Mouse (Mus musculus) regulatory T cell (primary cell): ENCODE data around the gene Rpl37.

ENCODE experiments used
- in situ Hi-C: fragments of 300-600 bp; cut with MboI, MseI; formaldehyde crosslinking; loops from one replicate; pipeline ENCODE4 v1.15.1; 2025; ENCODE audit warnings: high pct_unique_total_duplicates

Rpl37 gene

DNA sequence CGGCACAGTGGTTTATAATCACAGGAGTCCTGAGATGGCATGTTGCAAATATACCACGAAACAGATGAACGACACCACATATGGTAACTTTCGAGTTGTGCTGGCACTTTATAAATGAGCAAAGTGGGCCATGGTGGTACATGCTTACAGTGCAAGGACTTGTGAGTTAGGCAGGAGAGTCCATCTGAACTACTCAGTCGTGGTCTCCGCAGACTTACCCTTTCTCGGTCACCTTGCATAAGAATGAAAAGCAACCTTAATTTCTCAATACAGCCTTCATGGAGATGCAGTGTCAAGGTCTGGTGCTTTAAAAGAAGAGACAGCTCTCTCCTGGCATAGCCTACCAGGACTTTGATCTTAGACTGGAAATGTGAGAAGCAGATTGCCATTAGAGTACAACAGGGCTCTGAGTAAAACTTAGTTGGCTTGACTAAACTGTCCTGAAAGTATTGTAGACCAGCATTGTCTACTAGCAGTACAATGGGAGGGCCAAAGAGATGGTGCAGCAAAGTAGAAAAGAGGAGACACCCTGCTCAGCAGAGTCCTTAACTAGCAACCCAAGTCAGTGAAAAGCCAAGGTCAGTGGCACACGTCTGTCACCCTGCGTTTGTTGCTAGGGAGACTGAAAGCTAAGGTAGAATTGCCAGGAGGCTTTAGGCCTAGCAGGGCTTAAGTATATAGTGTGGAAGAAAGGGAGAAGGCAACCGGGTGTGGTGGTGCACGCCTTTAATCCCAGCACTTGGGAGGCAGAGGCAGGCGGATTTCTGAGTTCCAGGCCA lies 5.3 kb downstream of the Rpl37 start:
- in situ Hi-C loops: no loop called here

DNA sequence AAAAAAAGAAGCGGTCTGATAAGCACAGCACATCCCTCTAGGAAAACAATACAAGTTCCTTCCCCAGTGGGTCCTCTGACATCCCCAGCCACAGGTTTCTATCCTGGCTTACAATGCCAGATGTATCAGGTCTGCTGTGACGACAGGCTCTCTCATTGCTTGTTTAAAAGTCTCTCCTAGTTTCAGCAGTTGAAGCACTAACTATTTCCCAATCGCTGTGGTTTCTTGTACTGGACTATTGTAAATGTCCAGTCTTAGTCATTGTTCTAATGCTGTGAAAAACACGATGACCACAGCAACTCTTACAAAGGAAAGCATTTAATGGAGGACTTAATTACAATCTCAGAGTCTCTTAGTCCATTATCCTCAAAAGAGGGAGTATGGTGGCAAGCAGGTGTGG lies 10.0 kb downstream of the Rpl37 start:
- in situ Hi-C loops: no loop called here

DNA sequence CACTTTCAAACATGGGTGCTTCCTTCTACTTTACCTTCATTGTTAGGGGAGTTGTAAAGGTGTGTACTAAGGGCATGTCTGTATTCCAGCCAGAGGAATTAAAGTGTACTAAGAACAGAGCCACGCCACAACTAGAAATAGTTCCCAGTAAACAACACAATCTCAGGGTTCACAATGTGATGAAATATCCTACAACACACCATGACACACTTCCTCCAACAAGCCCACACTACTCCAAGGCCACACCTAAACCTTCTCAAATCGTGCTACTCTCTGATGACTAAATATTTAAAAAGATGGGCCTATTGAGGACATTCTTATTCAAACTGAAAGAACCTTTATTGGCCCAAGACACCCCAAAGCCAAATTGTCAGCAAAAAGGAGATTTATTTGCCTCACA lies 11.0 kb downstream of the Rpl37 start:
- in situ Hi-C loops: no loop called here

DNA sequence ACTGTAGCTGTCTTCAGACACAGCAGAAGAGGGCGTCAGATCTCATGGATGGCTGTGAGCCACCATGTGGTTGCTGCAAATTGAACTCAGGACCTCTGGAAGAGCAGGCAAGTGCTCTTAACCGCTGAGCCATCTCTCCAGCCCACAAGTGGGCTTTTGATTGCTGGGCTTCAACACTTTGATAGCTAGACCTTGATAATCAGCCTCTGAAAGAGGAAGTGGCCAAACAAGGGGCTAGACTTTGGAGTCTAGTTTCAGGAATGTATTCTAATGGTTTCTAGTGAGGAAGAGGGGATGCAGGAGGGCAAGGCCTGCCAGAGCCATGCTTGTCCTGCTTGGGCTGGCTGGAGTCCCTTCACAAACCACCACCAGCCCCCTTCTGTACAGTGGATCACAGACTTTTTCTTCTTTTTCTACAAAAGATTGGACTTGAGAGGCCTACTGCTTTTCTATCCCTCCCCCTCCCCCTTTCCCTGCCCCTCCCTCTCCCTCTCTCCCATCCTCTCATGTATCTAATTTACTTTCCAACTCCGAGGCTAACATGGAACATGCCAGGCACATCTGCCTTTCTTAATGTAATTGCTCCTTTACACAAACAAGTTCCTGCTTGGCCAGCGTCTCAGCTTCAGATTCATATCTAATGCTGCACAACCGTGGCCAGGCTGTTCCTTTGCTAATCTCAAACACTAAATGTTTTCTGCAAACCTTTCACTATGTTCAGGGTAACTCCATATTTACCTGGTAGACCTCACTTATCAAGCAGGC lies 11.9 kb downstream of the Rpl37 start:
- in situ Hi-C loops: no loop called here

DNA sequence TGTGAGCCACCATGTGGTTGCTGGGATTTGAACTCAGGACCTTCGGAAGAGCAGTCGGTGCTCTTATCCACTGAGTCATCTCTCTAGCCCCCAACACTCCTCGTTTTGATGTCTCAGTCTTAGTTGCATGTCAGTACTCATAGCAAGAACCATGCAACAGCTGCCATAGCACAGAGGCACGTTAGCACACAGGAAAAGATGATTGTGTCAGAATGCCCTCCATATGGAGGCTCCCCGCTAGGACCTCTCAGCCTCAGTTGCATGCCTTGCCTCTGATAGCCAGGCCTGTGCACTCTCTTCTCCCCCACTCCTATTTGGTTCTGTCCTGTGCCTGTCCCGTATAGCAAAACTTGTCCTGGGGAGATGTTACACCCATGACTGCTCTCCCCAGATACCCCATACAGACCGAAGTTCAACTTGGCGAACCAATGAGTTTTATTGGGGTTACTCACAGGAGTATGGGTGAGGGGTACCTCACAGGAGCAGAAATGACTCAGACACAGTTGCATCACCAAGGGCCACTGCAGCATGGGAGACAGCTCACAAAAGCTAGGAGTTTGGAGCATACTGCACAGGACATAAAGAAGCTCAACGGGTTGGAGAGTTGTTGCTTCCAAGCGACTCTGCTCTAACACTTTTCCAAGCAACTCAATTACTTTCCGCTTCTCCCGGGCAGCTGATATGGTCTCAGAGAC lies 12.8 kb downstream of the Rpl37 start:
- in situ Hi-C loops: no loop called here

DNA sequence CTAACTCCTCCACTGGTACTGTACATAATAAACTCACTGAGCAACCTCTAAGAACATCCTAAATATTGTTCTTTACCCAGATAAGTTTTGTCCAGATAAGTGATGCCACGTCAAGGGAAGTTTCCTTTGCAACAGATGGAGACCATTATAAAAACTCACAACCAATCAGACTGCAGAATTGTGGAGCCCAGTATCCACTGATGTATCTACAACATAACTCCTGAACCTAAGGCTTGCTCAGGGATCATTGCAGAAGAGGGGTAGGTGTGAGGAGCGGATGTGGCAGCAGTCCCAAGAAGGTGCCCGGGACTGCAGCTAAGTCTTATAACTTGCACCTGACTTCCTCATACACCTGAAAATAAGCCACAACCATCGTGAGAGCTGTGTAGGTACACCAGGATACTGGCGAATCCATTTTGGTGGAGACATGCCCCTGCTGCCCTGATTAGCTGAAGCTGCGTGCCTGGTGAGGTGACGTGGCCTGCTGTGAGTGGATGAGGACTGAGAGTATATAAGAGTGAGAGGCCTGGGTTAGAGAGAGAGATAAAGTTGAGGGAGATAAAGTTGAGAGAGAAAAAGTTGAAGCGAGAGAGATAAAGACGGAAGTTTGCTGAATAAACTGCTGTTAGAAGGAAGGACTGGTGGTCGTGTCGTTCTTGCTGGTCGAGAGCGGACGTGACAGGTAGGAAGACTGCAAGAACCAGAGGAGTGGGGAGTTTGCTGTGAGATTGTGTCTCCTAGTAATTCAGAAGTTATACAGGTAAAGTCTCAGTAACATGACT lies 14.6 kb downstream of the Rpl37 start:
- in situ Hi-C loops: loop anchor here (10.0 kb wide), 1 partner anchor 1474 kb away; no protein-coding TSS in a partner anchor

DNA sequence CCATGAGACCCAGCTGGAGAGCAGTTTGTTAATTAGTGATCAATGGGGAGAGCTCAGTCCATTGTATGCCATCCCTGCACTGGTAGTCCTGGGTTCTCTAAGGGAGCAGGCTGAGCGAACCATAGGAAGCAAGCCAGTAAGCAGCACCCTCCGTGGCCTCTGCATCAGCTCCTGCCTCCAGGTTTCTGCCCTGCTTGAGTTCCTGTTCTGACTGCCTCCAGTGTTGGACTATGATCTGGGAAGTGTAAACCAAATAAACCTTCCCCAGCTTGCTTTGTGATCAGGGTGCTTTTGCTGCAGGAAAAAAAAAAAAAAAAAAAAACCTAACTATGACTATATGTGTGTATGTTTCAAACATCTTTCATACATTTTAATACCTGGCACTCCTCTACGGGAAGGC lies 16.9 kb downstream of the Rpl37 start:
- in situ Hi-C loops: loop anchor here (10.0 kb wide), 1 partner anchor 1472 kb away; no protein-coding TSS in a partner anchor

DNA sequence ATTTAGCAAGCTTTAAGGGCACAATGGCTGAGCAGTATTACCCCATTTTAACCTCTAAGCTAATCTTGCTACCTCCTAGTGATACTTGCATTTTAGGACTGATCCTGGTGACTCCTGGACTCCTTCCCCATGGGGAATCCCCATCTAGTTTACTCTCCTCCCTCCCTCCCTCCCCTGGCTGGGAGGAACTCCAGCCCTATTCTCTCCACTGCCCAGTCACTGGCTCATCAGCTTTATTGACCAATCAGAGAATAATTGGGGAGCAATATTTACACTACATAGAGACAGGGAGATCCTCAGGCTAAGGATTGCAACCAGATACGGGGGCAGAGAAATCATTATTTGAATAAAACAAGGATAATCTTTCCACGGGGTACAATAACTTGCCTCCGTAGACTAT lies 17.7 kb downstream of the Rpl37 start:
- in situ Hi-C loops: loop anchor here (10.0 kb wide), 1 partner anchor 1471 kb away; no protein-coding TSS in a partner anchor

DNA sequence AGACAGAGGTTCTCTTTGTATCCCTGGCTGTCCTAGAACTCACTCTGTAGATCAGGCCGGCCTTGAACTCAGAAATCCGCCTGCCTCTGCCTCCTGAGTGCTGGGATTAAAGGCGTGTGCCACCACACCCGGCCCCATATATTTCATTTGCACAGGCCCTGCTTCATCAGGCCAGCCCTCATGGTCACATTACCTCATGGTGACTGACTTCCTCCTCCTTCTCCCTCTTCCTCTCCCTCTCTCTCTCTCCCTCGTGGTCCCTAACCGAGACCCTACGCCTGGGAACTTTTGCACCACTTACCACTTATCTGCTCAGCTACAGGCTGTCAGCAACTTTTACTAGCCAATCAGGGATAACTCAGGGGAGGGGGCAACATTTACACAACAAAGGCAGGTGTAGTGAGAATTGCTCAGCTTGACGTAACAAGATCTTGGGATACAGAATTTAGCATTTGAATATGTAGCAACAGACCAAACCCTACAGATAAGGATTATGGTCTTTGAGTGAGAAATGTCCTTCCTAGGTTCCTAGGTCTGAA lies 18.6 kb downstream of the Rpl37 start:
- in situ Hi-C loops: loop anchor here (10.0 kb wide), 1 partner anchor 1470 kb away; no protein-coding TSS in a partner anchor

DNA sequence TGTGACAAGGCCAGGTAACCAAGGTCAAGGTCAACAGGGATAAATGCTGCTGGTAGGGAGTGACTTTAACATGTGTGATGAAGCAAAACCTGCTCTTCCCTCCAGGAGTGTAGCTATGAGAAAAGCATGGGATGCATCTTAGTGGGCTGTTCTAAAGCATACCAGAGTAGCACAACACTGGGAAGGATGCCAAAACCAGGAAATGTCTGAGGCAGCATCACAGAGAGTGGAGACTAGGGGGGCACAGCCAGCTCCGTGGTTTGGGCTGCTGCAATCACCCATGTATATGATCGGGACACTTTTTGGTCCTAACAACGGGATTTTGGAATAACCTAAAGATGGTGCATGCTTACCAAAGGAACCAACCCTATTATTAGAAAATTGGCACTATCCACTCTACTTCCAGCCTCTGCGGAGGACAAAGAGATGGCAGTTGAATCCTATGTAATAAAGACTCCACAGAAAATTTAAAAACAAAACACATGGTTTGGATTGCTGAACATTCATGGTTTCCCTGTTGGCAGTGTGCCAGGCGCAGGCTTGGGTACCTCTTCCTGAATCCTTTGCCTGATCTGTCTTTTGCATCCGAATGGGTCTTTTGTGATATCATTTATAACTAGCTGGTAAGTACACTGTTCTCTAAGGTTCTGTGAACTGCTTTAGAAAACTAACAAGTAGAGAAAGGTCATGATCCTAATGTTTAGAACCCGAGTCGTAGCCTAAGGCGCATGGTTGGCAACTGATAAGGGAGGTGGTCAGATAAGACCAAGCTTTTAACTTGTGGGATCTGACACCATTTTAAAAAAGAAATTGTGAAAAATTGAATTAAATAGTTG lies 21.8 kb downstream of the Rpl37 start:
- in situ Hi-C loops: loop anchor here (10.0 kb wide), 1 partner anchor 1467 kb away; no protein-coding TSS in a partner anchor

DNA sequence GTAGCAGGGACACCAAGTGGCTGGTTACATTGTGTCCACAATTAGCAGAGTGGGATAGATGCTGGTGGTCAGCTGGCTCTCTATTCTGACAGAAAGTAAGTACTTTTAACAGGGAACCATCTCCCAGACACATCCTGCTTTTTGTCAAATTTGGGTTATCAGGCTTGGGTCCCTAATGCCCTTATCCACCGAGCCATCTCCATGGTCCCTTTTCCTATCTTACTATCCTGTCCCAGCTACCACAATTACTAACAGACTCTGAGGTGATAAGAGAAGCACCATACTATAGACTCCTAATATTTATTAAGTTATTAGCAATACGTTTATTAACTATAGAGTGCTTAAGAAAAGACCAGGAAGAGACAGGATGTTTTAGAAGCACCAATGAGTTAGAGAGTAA lies 22.9 kb downstream of the Rpl37 start:
- in situ Hi-C loops: loop anchor here (10.0 kb wide), 1 partner anchor 1465 kb away; no protein-coding TSS in a partner anchor

DNA sequence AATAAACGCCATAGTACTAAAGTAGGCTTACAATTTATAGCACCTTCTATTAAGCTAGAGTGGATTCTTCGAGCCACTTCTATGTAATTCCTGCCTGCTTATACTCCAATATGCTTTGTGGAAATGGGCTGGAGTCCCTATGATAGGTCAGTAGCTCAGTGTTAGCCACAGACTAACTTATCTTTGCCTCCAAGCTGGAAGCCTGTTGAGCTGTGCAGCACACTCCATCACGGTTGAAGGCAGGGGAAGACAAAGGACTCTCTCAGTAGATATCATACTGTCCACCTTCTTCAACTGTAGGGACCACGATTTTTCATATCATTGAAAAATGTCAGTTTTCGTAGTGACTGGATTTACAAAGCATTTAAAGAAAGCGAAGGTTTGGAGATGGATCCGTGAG lies 23.4 kb downstream of the Rpl37 start:
- in situ Hi-C loops: loop anchor here (10.0 kb wide), 1 partner anchor 1465 kb away; no protein-coding TSS in a partner anchor

DNA sequence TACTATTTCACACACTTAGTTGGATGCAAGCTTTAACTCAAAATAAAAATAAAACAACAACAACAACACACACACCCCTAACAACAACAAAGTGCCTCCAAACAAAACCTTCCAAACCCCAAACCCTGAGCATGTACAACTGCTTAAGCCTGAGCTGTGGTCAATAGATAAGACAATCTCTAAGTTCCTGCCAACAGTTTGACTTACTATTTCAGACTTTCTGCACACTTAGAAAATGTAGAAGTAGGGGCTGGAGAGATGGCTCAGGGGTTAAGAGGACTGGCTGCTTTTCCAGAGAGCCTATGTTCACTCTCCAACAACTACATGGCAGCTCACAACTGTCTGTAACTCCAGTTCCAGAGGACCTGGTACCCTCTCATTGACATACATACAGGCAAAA lies 23.9 kb downstream of the Rpl37 start:
- in situ Hi-C loops: no loop called here

DNA sequence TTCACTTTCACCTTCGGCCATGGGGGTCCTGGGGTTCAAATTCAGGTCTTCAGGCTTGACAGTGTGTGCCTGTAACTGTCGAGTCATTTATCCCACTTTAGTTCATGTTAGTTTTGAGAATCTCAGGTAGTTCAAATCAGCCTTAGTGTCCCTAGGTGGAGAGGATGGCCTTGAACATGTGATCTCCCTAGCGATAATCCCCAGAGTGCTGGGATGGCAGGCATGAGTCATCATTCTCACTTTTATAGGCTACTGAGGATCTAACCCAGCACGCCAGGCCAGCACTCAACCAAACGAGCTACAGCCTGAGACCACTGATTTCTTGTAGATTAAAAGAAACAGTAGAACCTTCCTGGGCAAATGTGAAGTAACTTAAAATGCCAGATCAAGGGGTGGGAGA lies 25.6 kb downstream of the Rpl37 start:
- in situ Hi-C loops: no loop called here

DNA sequence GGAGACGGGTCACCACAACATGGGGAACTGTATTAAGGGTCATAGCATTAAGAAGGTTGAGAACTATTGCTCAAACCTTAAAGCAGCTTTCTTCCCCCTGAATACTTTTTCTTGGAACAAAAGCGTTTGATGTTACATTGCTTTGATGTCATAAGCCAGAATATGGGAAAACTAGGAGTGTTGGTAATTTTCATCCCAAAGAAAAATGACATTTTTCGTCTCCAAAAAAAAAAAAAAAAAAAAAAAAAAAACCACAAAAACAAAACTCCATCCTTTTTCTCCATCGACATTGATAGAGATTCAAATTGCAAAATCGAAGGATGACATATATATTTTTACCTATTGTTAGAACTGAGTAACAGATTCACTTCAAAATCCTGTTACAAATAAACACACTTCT lies 26.3 kb downstream of the Rpl37 start:
- in situ Hi-C loops: no loop called here

DNA sequence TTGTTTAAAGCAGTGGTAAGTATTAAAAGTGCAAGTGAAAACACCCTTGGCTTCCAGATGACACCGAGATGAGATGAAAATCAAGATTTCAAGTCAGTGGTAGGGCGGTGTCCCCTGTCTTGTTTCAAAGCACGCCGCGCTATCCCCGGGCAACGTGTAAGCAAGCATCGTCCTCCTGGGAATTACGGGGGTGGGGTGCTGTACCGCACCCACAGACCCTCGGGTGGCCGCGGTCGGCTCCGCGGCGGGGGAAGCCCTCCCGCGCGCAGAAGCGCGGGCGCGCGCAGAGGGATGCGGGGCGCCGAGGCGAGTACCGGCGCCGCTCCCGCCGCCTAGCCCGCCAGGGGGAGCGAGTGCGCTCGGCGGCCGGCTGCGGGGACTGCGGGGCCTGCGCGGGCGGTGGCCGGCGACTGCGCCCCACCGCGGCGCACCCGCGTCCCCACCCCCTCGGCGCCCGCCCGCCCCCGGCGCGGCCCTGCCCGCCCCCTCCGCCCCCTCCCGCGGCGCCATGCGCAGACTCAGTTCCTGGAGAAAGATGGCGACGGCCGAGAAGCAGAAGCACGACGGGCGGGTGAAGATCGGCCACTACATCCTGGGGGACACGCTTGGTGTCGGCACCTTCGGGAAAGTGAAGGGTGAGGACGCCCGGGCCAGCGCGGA lies 27.0 kb downstream of the Rpl37 start, which contains the start of gene Prkaa1:
Prkaa1 (plus strand) TSS at position 501 of the 660 bp plus-strand sequence.
- in situ Hi-C loops: no loop called here

DNA sequence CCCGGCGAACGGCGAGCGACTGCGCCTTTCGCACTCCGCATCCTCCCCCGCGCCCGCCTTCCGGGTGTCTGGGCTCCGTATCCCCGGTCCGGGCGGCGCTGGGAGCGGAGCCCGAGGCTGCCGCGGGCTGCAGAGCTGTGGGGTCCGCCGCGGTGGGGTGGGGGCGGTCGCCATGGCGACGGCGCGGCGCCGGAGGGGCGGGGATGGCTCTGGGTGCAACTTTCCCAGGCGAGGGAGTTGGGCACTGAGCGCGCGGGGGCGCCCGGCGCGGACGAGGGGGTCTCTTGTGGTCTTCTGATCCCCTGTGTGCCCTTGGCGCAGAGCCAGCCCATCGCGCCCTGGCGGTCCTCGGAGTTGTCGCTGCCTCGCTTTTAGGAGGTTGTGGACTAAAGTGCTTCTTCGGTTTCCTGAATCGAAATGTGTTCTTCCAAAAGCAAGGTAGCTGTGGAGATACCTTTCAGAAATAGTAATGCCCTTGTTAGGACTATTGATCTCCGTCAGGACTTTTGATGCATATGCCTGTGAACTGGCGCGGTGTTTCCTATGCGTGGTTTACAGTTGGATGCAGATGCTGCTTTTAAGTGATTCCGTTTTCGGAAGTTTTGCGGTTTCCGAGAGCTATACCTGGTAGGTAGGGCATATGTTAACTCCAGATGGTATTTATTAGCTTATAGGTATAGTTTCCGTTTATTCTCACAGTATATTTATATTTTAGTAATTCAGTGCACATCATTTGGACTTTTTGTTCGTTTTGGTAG lies 27.8 kb downstream of the Rpl37 start:
- in situ Hi-C loops: no loop called here

DNA sequence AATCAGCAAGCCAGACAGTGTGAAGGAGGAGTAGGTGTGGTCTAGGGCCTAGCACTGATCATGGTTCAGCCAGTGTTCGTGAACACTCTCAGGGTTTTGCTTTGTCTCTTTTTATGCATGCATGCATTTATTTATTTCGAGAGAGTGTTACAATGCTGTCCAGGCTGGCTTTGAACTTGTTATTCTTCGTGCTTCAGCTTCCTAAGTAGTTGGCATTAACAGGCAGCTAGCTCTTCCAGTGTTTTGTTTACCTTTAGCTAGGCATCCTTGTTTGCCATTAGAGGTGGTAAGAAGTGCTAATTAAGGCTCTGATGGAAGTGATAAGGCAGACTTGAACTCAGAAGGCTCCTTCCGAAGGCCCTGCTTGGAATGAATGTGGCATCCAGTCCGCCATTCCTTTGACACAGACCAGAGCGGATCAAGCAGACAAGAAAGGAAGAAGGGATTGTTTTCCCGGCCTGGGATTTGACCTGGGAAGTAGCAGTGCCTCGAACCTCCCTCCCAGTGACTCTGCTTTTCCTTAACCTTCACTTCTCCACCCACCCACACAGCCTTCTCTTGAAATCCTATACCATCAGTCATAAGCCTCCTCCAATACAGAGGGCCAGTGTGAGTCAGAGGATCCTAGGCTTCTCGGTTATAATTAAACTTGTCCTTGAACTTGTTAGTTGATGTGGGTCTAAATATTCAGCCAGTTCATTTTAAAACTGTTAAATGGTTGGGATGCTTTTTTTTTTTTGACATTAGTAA lies 28.9 kb downstream of the Rpl37 start:
- in situ Hi-C loops: no loop called here
